Mouse (Mus musculus) kidney, postnatal 36 days (tissue): ENCODE data around the gene Slc25a21.

Source experiments
- DNase-seq, 2 experiments: peaks; one replicate each; pipeline ENCODE4 v3.0.0; 2021 to 2022; ENCODE audit warnings: mixed read lengths in 2 of 2

Slc25a21 gene

GRCm38 (mm10) chr12:57184401-57185147, 12.7 kb downstream of the Slc25a21 start:
- no peak for DNase-seq

GRCm38 (mm10) chr12:57179465-57180188, 17.6 kb downstream of the Slc25a21 start:
- DNase-seq, result peak; percentile 12 to 22

- DNase-seq, result no peak
Observed at GRCm38 (mm10) chr12:57178818-57179217, 18.5 kb downstream of the Slc25a21 start.

DNA sequence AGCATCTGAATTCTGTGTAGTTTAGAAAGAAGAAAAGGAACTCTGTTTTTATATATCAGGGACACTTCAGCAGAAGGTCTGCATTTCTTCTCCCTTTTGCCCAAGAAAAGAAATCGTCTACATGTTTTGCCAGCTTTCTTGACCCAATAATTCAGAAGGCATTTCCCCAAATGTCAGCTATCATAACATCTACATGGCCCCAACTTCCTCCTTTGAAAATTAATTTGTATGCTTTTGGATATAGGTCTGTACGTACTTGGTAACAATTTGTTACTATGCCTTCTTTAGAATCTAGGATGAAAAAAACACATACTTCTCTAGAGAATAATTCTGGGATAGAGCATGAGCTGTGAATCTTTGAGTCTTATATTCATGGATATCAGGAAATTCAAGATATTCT, 34.0 kb downstream of the Slc25a21 start:
- no peak for DNase-seq

DNA sequence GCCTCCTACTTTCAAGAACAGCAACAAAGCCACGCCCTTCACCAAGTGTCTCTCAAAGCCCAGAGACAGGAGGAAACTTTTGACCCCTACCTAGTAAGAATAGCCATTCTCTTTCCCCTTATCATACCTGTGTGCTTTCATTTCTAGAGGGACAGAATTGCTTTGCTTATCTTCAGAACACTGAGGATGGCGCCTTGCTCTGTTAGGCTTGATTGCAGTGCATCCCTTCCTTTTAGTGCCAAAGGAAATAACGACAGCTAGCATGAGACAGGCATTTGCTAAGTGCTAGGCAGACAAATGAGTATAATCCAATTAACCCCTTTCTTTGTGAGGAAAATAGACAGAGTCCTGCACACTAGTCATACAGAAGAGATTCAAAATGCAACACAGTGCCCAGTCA, 34.4 kb downstream of the Slc25a21 start:
- DNase-seq, result no peak

- DNase-seq, result no peak
Observed at GRCm38 (mm10) chr12:57159904-57160303, 37.4 kb downstream of the Slc25a21 start.

DNA sequence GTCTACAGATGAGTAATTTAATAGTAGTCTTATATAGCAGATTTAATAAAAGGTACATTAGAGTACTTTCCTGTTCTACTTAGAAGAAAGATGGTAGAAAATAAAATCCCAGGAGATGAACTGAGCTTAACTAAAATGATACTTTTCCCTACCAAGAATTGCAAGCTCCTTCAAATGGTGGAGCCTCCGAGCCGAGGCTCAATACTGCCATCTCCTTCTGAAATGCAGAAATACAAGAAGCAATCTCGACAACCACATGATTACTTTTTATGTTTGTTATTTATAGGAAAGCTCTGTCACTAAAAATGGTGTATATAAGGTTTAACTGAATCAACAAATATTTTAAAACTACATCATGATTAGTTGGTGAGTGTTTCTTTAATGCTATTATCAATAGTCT, 39.0 kb downstream of the Slc25a21 start:
- no peak for DNase-seq

DNA sequence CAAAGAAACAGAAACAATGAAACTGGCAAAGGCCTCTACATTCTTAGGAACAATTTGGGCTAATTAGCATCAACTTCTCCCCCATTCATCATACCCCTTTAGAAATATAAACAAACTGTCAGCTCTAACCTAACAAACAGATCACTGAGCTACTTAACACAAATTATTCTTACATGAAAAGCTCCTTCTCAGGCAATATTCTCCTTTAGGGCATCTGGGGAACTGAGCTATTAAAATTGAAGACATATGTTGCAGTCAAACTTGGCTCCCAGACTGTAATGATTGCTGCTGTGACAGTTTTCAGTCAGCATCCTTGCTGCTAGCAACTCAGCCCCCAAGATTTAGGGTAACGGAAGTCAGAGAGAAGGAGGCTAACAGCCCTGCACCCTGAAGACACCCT, 58.3 kb downstream of the Slc25a21 start:
- DNase-seq, result no peak

- no peak for DNase-seq
Observed at GRCm38 (mm10) chr12:57137809-57138208, 59.5 kb downstream of the Slc25a21 start.

GRCm38 (mm10) chr12:57118602-57119001, 78.7 kb downstream of the Slc25a21 start:
- no peak for DNase-seq

DNA sequence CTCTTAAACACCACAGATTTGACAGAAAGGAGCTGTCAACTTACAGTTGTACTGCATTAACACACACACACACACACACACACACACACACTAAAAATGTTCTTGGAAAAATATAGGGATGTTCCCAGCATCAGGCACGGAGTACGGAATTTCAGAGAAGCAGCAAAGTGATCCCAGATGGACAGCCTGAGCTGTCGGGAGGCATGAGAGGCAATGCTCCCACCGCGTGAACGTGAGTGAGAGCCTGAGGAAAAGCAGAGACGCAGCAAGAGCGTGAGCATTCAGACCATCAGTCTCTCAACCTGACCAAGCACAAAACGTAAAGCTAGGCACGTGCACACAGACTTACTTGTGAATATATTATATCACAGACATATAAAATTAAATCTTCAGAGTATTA, 81.8 kb downstream of the Slc25a21 start:
- no peak for DNase-seq

- no peak for DNase-seq
Observed at GRCm38 (mm10) chr12:57109363-57109762, 87.9 kb downstream of the Slc25a21 start.

DNA sequence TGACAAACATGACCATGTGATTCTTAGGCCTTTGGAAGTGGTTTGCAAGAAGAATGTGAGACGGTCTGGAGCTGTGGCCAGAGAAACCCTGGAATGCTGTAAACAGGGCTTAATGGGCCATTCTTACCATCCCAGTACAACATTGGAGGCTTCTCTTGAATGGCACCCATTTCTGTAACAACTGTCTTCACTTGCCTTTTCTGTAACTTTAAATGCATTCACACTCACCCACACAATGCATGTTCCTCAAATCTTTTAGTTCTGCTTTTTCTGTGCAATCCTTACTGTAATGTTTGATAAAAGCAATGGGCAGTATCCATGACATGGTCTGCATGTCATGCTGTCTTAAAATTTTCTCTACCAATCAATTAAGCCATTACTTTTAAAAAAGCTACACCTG, 95.0 kb downstream of the Slc25a21 start:
- no peak for DNase-seq

DNA sequence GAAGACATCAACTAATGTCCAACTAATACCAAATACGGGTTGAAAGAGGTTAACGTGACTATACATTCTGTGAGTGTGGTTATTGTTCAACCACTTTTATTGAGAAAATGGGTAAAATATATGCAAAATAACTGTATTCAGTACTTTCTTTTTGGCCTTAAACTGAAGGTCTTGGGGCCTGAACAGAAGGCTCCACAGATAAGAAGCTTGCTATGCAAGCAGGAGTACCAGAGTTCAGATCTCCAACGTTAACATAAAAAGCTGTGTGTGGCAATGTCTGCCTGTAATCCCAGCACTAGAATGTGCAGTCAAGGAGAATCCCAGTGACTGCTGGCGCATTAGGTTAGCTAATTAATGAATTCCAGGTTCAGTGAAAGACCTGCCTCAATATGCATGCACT, 96.7 kb downstream of the Slc25a21 start:
- DNase-seq, result no peak

GRCm38 (mm10) chr12:57099066-57099465, 98.2 kb downstream of the Slc25a21 start:
- DNase-seq, result no peak

- DNase-seq, result no peak
Observed at GRCm38 (mm10) chr12:57098371-57098770, 98.9 kb downstream of the Slc25a21 start.

DNA sequence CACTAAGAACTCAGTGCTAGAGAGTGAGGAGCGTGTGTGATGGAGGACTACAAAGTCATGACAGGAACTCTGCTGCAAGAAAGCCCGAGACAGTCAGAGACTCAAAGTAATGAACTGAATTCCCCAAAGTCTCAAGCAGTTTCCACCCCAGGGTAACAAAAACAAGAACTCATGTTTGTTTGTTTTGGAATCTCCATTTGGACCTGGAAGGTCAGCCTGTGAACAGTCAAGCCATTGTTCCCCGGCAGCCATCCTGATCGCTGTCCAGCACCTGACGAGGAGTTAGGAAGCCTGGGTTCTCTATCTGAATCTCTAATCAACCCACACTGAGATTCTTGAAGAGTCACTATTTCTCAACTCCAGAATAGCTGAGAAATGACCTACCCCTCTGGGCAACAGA, 104.2 kb downstream of the Slc25a21 start:
- DNase-seq, result no peak

GRCm38 (mm10) chr12:57084519-57084918, 112.8 kb downstream of the Slc25a21 start:
- no peak for DNase-seq

DNA sequence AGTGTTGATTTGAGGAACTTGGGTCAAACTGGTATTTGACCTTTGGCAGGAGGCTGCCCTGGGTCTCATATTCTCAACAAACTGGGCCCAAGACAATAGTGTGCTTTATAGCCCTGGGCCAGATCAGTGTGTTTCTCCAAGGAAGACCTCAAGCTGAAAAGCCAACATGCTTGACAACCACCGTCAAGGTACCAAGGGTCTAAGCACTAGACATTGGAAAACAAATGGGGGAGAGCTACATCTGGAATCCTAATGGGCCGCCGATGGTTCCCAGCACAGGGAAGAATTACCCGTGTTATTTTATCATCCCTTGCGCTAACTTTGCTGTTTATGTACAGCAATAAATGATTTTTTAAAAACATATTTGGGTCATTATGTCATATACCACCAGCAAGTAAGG, 113.7 kb downstream of the Slc25a21 start:
- DNase-seq, result no peak

- no peak for DNase-seq
Observed at GRCm38 (mm10) chr12:57076606-57077005, 120.7 kb downstream of the Slc25a21 start.

- no peak for DNase-seq
Observed at GRCm38 (mm10) chr12:57072616-57073015, 124.7 kb downstream of the Slc25a21 start.

- no peak for DNase-seq
Observed at GRCm38 (mm10) chr12:57068607-57069006, 128.7 kb downstream of the Slc25a21 start.

DNA sequence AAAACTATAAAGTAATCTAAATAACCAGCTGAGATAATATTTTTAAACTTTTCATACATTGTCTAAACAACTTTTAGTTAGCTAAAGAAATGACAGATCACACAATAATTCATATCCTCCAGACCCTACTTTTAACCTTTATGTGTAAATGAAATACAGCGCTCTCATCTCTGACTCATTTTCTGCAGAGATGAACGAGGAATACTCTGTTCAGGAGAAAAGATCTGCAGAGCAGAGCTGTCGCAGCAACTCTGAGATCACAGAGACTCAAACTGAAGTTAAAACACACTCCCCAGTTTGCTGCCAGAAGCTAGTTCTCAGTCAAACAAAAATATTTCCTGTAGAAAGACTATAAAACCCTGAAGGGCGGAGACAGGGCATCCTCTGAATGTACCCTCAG, 177.5 kb downstream of the Slc25a21 start:
- DNase-seq, result no peak

- no peak for DNase-seq
Observed at GRCm38 (mm10) chr12:57016845-57017244, 180.4 kb downstream of the Slc25a21 start.
